Mouse (Mus musculus): Measurements from ENCODE around the gene Ier5. TPM values are rescaled to one million over a fixed set of nuclear protein-coding genes. Genes with fewer than 3 reads are reported as not detected.

Ier5 gene
- total and polyA plus RNA-seq, 3 experiments, result 47.7 to 59.3 (median 58.8) TPM

DNA sequence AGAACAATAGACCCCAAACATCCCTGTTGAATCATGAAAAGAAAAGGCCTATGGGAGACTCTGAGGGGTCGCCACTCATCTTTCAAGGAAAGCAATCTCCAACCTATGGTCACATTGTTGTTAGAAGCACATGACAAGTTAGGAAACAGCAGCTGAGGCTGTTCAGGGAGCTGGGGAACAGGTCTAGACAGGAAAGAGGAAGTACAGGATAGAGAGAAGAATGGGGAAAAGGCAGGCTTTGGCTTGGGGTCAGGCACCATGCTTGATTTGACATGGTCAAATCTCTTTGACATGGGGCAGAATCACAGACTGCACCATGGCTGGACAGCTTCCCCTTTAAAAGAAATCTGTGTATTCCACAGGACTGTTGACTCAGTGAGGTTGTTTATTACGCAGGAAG lies 47.8 kb upstream of the Ier5 start:
- no peak overlapping the region for H3K9ac ChIP-seq (ENCODE audit: insufficient read depth, low read depth)
- H3K27me3 ChIP-seq (replicated peaks), result no peaks in the 10 kb centered on the region
- H3K27ac ChIP-seq (ENCODE audit: insufficient read depth, low read depth), result no peak overlapping the region
- H3K4me1 ChIP-seq (ENCODE audit: control insufficient read depth in 1 of 2, insufficient read depth in 2 of 2), result peaks cover 6 to 28% of the 10 kb centered on the region in 2 experiments
- no peak overlapping the region for H3K4me3 ChIP-seq (replicated peaks in 1 of 3; ENCODE audit: low read depth in 2 of 3, low read length in 2 of 3, poor library complexity in 1 of 3)
- dilution Hi-C loops (cut with MboI; ENCODE audit: extremely low pct_ligation_motif_present, extremely low pct_unique_long_range_greater_than_20kb, low sequenced_read_pairs) (no loop called here), in situ Hi-C loops (cut with MboI; ENCODE audit: low pct_ligation_motif_present, low pct_unique_long_range_greater_than_20kb, low sequenced_read_pairs) (no loop called here)
- no peaks in the 10 kb centered on the region for H3K36me3 ChIP-seq (replicated peaks in 1 of 2; ENCODE audit: control insufficient read depth in 1 of 2, insufficient read depth in 1 of 2, low read length in 1 of 2)
- H3K79me2 ChIP-seq (replicated peaks; ENCODE audit: control insufficient read depth, extremely low read depth, insufficient read depth, poor library complexity, severe bottlenecking), result no peaks in the 10 kb centered on the region
- TF ChIP-seq ELF1 (IDR thresholded peaks at IDR 0.05; ENCODE audit: low read depth, low read length) (no peak), RCOR1 (conservative IDR thresholded peaks at IDR 0.05; ENCODE audit: low read depth, low read length) (no peak), CHD2 (IDR thresholded peaks at IDR 0.05; ENCODE audit: low read length) (no peak), EP300 (IDR thresholded peaks at IDR 0.05; ENCODE audit: low read length) (no peak), HCFC1 (IDR thresholded peaks at IDR 0.05; ENCODE audit: low read depth, low read length) (no peak), BHLHE40 (IDR thresholded peaks at IDR 0.05; ENCODE audit: low read depth, low read length) (no peak), MXI1 (IDR thresholded peaks at IDR 0.05; ENCODE audit: low read depth, low read length) (no peak), MAZ (IDR thresholded peaks at IDR 0.05; ENCODE audit: low read depth, low read length) (no peak), GABPA (IDR thresholded peaks at IDR 0.05; ENCODE audit: insufficient replicate concordance, low read depth, low read length) (no peak), TBP (conservative IDR thresholded peaks at IDR 0.05; ENCODE audit: low read depth, low read length) (no peak), ZC3H11A (IDR thresholded peaks at IDR 0.05; ENCODE audit: low read depth, low read length) (no peak), SIN3A (IDR thresholded peaks at IDR 0.05; ENCODE audit: low read length) (no peak), E2F4 (IDR thresholded peaks at IDR 0.05; ENCODE audit: insufficient replicate concordance, low read depth, low read length) (no peak), TCF12 (IDR thresholded peaks at IDR 0.05; ENCODE audit: low read depth, low read length) (no peak), IRF4 (IDR thresholded peaks at IDR 0.05; ENCODE audit: low read depth, low read length) (no peak)
- no peaks in the 10 kb centered on the region for H3K9me3 ChIP-seq (replicated peaks; ENCODE audit: low read length)
- H3K4me2 ChIP-seq (ENCODE audit: insufficient read depth, low read depth, poor library complexity, severe bottlenecking), result peak overlapping the region; percentile 51
- no peak for DNase-seq (ENCODE audit: extremely low read depth)

DNA sequence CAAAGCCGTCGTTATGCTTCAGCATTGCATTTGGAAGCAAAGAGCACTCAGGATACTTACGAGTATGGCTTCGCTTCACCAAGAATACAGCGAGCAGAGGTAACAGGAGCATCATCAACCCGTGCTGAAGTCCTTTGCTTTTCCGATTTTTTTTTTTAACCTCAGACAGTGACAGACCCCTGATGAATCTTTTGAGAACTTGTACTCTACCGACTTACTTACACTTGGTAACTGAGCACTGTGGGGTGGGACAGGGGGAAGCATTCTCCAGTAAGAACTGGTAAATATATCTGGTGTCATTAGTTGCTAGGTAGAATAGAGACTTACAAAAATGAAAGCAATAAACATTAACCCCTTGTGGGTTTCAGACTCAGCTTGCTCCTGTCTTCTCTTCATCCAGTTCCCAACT lies 47.1 kb upstream of the Ier5 start, which contains the start of gene Mr1:
Mr1 (minus strand) TSS at position 243 of the 409 bp plus-strand sequence.
- no peaks in the 10 kb centered on the region for H3K36me3 ChIP-seq (replicated peaks in 1 of 2; ENCODE audit: control insufficient read depth in 1 of 2, insufficient read depth in 1 of 2, low read length in 1 of 2)
- H3K4me3 ChIP-seq (replicated peaks in 1 of 3; ENCODE audit: low read depth in 2 of 3, low read length in 2 of 3, poor library complexity in 1 of 3), result peak within 1 kb of the TSS; percentile 59 to 92 (median 84)
- peak within 1 kb of the TSS; percentile 91 for H3K9ac ChIP-seq (ENCODE audit: insufficient read depth, low read depth)
- in situ Hi-C loops (cut with MboI; ENCODE audit: low pct_ligation_motif_present, low pct_unique_long_range_greater_than_20kb, low sequenced_read_pairs), result no loop called here
- H3K27ac ChIP-seq (ENCODE audit: insufficient read depth, low read depth), result no peak within 1 kb of the TSS
- H3K4me2 ChIP-seq (ENCODE audit: insufficient read depth, low read depth, poor library complexity, severe bottlenecking), result peak within 1 kb of the TSS; percentile 94
- dilution Hi-C loops (cut with MboI; ENCODE audit: extremely low pct_ligation_motif_present, extremely low pct_unique_long_range_greater_than_20kb, low sequenced_read_pairs), result no loop called here
- peaks cover 6 to 28% of the 10 kb centered on the region in 2 experiments for H3K4me1 ChIP-seq (ENCODE audit: control insufficient read depth in 1 of 2, insufficient read depth in 2 of 2)
- peak; percentile 83 for DNase-seq (ENCODE audit: extremely low read depth)
- H3K9me3 ChIP-seq (replicated peaks; ENCODE audit: low read length), result no peaks in the 10 kb centered on the region
- H3K79me2 ChIP-seq (replicated peaks; ENCODE audit: control insufficient read depth, extremely low read depth, insufficient read depth, poor library complexity, severe bottlenecking), result no peaks in the 10 kb centered on the region
- H3K27me3 ChIP-seq (replicated peaks), result no peaks in the 10 kb centered on the region
- TF ChIP-seq NELFE (IDR thresholded peaks at IDR 0.05; ENCODE audit: low read depth, low read length) (no peak), MAFK (IDR thresholded peaks at IDR 0.05; ENCODE audit: insufficient replicate concordance, low read length) (0 out of 2 replicates have a peak, but pooled peaks have one; percentile 35), MAX (IDR thresholded peaks at IDR 0.05; ENCODE audit: low read length) (peak; percentile 51; the same call in 1 of the 2 replicates), NRF1 (IDR thresholded peaks at IDR 0.05; ENCODE audit: low read depth, low read length) (0 out of 2 replicates have a peak, but pooled peaks have one; percentile 17), TCF12 (IDR thresholded peaks at IDR 0.05; ENCODE audit: low read depth, low read length) (no peak), USF1 (IDR thresholded peaks at IDR 0.05; ENCODE audit: low read depth, low read length) (no peak), RAD21 (IDR thresholded peaks at IDR 0.05; ENCODE audit: low read depth, low read length) (no peak), JUN (IDR thresholded peaks at IDR 0.05; ENCODE audit: insufficient read depth, low read depth, low read length) (no peak), POLR2A (IDR thresholded peaks at IDR 0.05; ENCODE audit: low read depth, low read length) (no peak), ZNF384 (IDR thresholded peaks at IDR 0.05; ENCODE audit: low read depth, low read length) (no peak), UBTF (IDR thresholded peaks at IDR 0.05; ENCODE audit: low read depth, low read length) (no peak), USF2 (conservative IDR thresholded peaks at IDR 0.05; ENCODE audit: low read depth, low read length) (no peak), GABPA (IDR thresholded peaks at IDR 0.05; ENCODE audit: insufficient replicate concordance, low read depth, low read length) (no peak), MYC (IDR thresholded peaks at IDR 0.05; ENCODE audit: low read depth, low read length) (no peak), ELF1 (IDR thresholded peaks at IDR 0.05; ENCODE audit: low read depth, low read length) (0 out of 2 replicates have a peak, but pooled peaks have one; percentile 36), CTCF (conservative IDR thresholded peaks at IDR 0.05 in 1 of 2, IDR thresholded peaks at IDR 0.05 in 1 of 2; ENCODE audit: low read depth in 2 of 2, low read length in 2 of 2) (no peak), ZC3H11A (IDR thresholded peaks at IDR 0.05; ENCODE audit: low read depth, low read length) (no peak), SIN3A (IDR thresholded peaks at IDR 0.05; ENCODE audit: low read length) (peak; percentile 67), IRF4 (IDR thresholded peaks at IDR 0.05; ENCODE audit: low read depth, low read length) (peak; percentile 44; the same call in 1 of the 2 replicates), EP300 (IDR thresholded peaks at IDR 0.05; ENCODE audit: low read length) (peak; percentile 23; the same call in 1 of the 2 replicates), CHD2 (IDR thresholded peaks at IDR 0.05; ENCODE audit: low read length) (peak; percentile 98), SMC3 (IDR thresholded peaks at IDR 0.05; ENCODE audit: low read depth, low read length) (no peak), ETS1 (conservative IDR thresholded peaks at IDR 0.05; ENCODE audit: low read depth, low read length) (peak; percentile 36; the same call in 1 of the 2 replicates), KAT2A (IDR thresholded peaks at IDR 0.05; ENCODE audit: insufficient replicate concordance, low read length) (no peak), ZKSCAN1 (IDR thresholded peaks at IDR 0.05; ENCODE audit: borderline replicate concordance, low read depth, low read length) (no peak)
